Mouse (Mus musculus): Measurements from ENCODE around the gene Mrps18b. TPM values are rescaled to one million over a fixed set of nuclear protein-coding genes. Genes with fewer than 3 reads are reported as not detected.

Mrps18b gene
- polyA plus RNA-seq, 1 experiment = 39.5 TPM

DNA sequence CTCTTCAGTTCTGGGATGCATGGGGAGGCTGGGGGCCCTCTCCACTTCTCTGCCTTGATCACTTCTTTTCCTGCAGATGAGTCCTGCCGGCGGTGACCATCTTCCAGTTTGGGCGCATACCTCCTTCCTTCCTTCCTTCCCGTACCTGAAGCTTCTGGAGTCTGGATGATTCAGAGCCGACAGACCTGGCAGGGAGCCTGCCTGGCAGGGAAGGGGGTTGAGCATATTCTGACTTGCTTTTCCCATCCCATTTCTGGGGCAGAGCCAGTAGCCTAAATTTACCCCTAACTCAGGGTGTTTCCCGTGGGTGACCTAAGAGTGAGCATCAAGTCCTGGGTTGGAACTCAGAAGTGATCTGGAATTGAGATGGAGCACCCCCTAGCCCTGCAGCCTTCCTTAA lies 41.5 kb downstream of the Mrps18b start:
- H3K4me1 ChIP-seq (ENCODE audit: control insufficient read depth, insufficient read depth, insufficient read length) = peaks cover 13% of the 10 kb centered on the region; the same call in 1 of the 2 replicates
- H3K27me3 ChIP-seq (ENCODE audit: control insufficient read depth, insufficient read depth, low read length) = no peaks in the 10 kb centered on the region
- TF ChIP-seq CTCF (IDR thresholded peaks at IDR 0.05; ENCODE audit: extremely low read depth, insufficient read depth, insufficient read length, insufficient replicate concordance) = no peak
- no peak for TF ChIP-seq POLR2A (IDR thresholded peaks at IDR 0.05; ENCODE audit: low read depth, low read length)
- H3K36me3 ChIP-seq (ENCODE audit: control insufficient read depth, insufficient read depth, low read length) = peaks cover 31% of the 10 kb centered on the region
- no peak overlapping the region for H3K4me3 ChIP-seq (ENCODE audit: extremely low read depth, insufficient read depth, insufficient read length)
- 85% methylated on average over 6 of the region's 6 CpGs for WGBS
- DNase-seq (ENCODE audit: low read depth in 1 of 2, low spot score in 2 of 2) = no peak
- H3K27ac ChIP-seq (ENCODE audit: insufficient read depth, low read length) = no peak overlapping the region

DNA sequence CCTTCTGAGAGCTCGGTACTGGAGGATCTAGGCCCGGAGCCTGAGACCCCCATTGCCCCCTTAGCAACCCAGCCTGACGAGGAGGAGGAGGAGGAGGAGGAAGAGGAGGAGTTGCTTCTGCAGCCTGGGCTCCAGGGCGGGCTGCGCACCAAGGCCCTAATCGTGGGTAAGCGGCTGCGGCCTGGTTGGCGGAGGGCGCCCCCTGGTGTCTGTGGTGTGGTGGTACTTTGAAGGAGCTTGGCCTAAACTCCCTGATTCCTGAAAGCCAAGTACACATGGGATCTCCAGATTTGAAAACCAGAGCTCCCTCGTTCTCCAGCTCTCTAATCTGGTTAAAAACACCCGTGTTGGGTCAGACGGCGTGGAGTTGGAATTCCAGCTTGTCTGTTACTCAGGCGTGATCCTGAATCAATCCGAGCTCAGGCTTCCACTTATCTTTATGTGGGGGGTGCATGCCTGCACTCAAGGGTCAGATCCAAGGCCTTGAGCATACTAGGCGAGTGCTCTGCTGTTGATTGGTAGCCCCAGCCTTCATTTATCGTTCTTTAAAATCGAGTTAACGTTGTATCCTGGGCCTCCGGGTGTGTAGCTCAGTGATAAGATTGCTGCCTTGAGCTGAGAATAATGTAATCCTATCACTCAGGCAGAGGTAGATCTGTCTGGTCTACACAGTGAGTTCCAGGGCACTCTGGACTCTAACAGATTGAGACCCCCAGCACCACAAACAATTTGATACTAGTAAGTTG lies 42.2 kb downstream of the Mrps18b start:
- peak in 1 of 2 experiments; percentile 83 for DNase-seq (ENCODE audit: low read depth in 1 of 2, low spot score in 2 of 2)
- Histone ChIP-seq H3K4me3 (ENCODE audit: extremely low read depth, insufficient read depth, insufficient read length) (peak overlapping the region; percentile 8; the same call in 1 of the 2 replicates), H3K27me3 (ENCODE audit: control insufficient read depth, insufficient read depth, low read length) (no peaks in the 10 kb centered on the region), H3K27ac (ENCODE audit: insufficient read depth, low read length) (no peak overlapping the region), H3K4me1 (ENCODE audit: control insufficient read depth, insufficient read depth, insufficient read length) (peaks cover 13% of the 10 kb centered on the region; the same call in 1 of the 2 replicates), H3K36me3 (ENCODE audit: control insufficient read depth, insufficient read depth, low read length) (peaks cover 31% of the 10 kb centered on the region)
- TF ChIP-seq POLR2A (IDR thresholded peaks at IDR 0.05; ENCODE audit: low read depth, low read length) (no peak), CTCF (IDR thresholded peaks at IDR 0.05; ENCODE audit: extremely low read depth, insufficient read depth, insufficient read length, insufficient replicate concordance) (peak; percentile 98)
- 39% methylated on average over 20 of the region's 21 CpGs for WGBS

DNA sequence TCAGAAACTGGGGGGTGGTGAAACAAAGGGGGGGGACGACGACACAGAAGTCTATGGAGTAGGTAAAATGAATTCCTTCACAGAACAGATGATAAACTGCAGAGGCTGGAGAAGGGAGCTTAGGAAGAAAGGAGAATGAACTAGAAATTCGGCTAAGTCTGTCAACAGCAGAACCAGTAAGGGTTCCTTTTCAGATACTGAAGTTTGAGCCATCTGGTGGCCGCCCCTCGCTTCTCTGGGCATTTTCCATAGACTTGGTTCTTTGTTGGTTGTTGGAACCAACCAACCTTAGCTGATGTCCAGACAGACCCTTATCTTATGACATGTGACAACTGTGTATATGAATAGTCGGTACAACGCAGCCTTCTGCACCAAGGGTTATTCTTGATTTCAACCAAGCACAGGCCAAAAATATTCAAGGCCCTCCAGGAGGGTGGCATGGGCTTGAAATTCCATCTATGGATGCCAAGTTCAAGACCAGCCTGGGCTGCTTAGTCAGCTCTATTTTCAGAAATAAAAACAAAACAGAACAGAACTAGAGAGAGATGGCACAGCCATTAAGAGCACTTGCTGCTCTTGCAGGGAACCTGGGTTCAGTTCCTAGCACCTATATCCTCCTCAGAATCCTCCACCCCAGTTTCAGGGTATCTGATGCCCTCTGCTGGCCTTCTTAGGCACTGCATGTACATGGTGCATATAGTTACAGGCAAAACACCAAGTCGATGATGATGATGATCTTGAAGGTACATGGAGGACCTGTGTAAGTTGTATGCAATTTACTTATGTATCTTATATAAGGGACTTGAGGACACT lies 45.1 kb downstream of the Mrps18b start:
- DNase-seq (ENCODE audit: low read depth in 1 of 2, low spot score in 2 of 2) = no peak
- Histone ChIP-seq H3K4me1 (ENCODE audit: control insufficient read depth, insufficient read depth, insufficient read length) (peaks cover 13% of the 10 kb centered on the region; the same call in 1 of the 2 replicates), H3K36me3 (ENCODE audit: control insufficient read depth, insufficient read depth, low read length) (peaks cover 28% of the 10 kb centered on the region), H3K27ac (ENCODE audit: insufficient read depth, low read length) (peak overlapping the region; percentile 96), H3K4me3 (ENCODE audit: extremely low read depth, insufficient read depth, insufficient read length) (peak overlapping the region; percentile 97; the same call in 1 of the 2 replicates), H3K27me3 (ENCODE audit: control insufficient read depth, insufficient read depth, low read length) (no peaks in the 10 kb centered on the region)
- WGBS = 29% methylated on average over 8 of the region's 8 CpGs
- TF ChIP-seq POLR2A (IDR thresholded peaks at IDR 0.05; ENCODE audit: low read depth, low read length) (no peak), CTCF (IDR thresholded peaks at IDR 0.05; ENCODE audit: extremely low read depth, insufficient read depth, insufficient read length, insufficient replicate concordance) (peak; percentile 28; the same call in 1 of the 2 replicates)

- TF ChIP-seq CTCF (IDR thresholded peaks at IDR 0.05; ENCODE audit: extremely low read depth, insufficient read depth, insufficient read length, insufficient replicate concordance) = no peak
- WGBS = 1% methylated on average over 9 of the region's 9 CpGs
- H3K4me1 ChIP-seq (ENCODE audit: control insufficient read depth, insufficient read depth, insufficient read length) = peaks cover 13% of the 10 kb centered on the region; the same call in 1 of the 2 replicates
- H3K27me3 ChIP-seq (ENCODE audit: control insufficient read depth, insufficient read depth, low read length) = no peaks in the 10 kb centered on the region
- peak overlapping the region; percentile 97 for H3K4me3 ChIP-seq (ENCODE audit: extremely low read depth, insufficient read depth, insufficient read length)
- H3K27ac ChIP-seq (ENCODE audit: insufficient read depth, low read length) = peak overlapping the region; percentile 96
- H3K36me3 ChIP-seq (ENCODE audit: control insufficient read depth, insufficient read depth, low read length) = peaks cover 25% of the 10 kb centered on the region
- peak; percentile 48 to 83 for DNase-seq (ENCODE audit: low read depth in 1 of 2, low spot score in 2 of 2)
Observed at GRCm38 (mm10) chr17:35870151-35870883, 45.9 kb downstream of the Mrps18b start.

DNA sequence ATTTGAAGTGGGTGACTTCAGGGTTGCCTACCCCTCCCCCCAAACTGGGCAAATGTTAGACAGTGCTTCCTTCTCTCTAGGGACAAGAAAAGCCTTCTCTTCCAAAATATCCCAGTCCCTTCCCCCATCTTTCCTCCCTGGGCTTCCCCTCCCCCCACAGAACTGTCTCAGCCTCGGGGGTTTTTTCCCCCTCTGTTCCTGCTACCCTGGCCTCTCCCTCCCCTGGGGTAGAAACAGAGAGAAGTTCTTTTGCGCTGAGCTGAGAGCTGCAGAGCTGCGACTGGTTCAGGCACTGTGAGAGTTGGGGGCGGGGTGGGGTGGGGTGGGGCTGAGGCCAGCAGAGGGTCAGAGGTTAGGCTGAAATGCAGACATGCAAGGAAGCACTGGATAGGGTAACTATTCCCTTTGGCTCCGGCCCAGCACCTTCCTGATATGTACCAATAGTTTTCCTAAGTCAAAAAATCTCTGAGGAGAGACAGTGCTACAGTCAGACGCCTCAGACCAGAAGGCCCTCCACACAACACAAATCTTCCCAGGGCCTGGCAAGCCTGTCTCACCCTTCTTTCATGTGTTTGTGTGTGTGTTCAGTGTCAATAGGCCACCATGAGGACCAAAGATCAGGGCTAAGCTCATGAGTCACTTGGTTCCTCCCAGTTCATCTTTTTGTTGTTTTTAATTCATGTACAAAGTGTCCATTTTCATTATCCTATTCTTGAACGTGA lies 46.7 kb downstream of the Mrps18b start:
- peak overlapping the region; percentile 96 for H3K27ac ChIP-seq (ENCODE audit: insufficient read depth, low read length)
- peaks cover 16% of the 10 kb centered on the region for H3K36me3 ChIP-seq (ENCODE audit: control insufficient read depth, insufficient read depth, low read length)
- H3K27me3 ChIP-seq (ENCODE audit: control insufficient read depth, insufficient read depth, low read length) = no peaks in the 10 kb centered on the region
- WGBS = under 1% methylated on average over 7 of the region's 7 CpGs
- peaks cover 13% of the 10 kb centered on the region; the same call in 1 of the 2 replicates for H3K4me1 ChIP-seq (ENCODE audit: control insufficient read depth, insufficient read depth, insufficient read length)
- H3K4me3 ChIP-seq (ENCODE audit: extremely low read depth, insufficient read depth, insufficient read length) = peak overlapping the region; percentile 97
- no peak for TF ChIP-seq CTCF (IDR thresholded peaks at IDR 0.05; ENCODE audit: extremely low read depth, insufficient read depth, insufficient read length, insufficient replicate concordance)
- TF ChIP-seq POLR2A (IDR thresholded peaks at IDR 0.05; ENCODE audit: low read depth, low read length) = no peak
- no peak for DNase-seq (ENCODE audit: low read depth in 1 of 2, low spot score in 2 of 2)

DNA sequence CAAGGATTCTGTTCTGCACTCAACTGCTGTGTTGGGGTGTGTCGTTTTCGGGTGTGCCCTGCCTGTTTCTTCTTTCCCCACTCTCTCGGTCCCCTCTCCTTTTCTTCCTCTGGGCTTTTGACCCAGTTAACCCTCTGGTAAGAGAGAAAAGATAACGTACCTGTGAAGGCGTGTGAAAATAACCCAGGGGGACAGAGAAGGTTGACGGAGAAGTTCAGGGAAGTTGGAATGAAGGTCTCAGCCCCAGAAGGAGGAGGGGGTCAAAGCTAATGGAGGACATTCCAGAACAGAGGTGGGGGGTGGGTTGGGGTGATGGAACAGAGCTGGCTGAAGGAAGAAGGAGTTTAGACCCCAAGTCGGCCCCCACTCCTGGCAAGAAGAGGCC lies 47.2 kb downstream of the Mrps18b start:
- Histone ChIP-seq H3K4me3 (ENCODE audit: extremely low read depth, insufficient read depth, insufficient read length) (peak overlapping the region; percentile 97), H3K27me3 (ENCODE audit: control insufficient read depth, insufficient read depth, low read length) (no peaks in the 10 kb centered on the region), H3K27ac (ENCODE audit: insufficient read depth, low read length) (peak overlapping the region; percentile 96), H3K36me3 (ENCODE audit: control insufficient read depth, insufficient read depth, low read length) (peaks cover 13% of the 10 kb centered on the region), H3K4me1 (ENCODE audit: control insufficient read depth, insufficient read depth, insufficient read length) (peaks cover 13% of the 10 kb centered on the region; the same call in 1 of the 2 replicates)
- no peak for DNase-seq (ENCODE audit: low read depth in 1 of 2, low spot score in 2 of 2)
- no peak for TF ChIP-seq POLR2A (IDR thresholded peaks at IDR 0.05; ENCODE audit: low read depth, low read length)
- under 1% methylated on average over 7 of the region's 7 CpGs for WGBS
